Mouse (Mus musculus): ENCODE measurements at regions not wholly inside any gene's neighbourhood (a gene's known extent, or its start where the extent isn't known, plus 50 kb on each side); places are given as distances from the start of the nearest gene placed in this dataset.

GRCm38 (mm10) chr7:113060991-113061390 lies 107.2 kb downstream of the Rassf10 start:
- DNase-seq = no peak

- no peak for DNase-seq
Observed at GRCm38 (mm10) chr7:113066536-113066935, 112.8 kb downstream of the Rassf10 start.

- DNase-seq = no peak
Observed at GRCm38 (mm10) chr7:113068296-113068695, 114.5 kb downstream of the Rassf10 start.

GRCm38 (mm10) chr7:113069336-113069924 lies 115.7 kb downstream of the Rassf10 start:
- DNase-seq = no peak

- no peak for DNase-seq
Observed at GRCm38 (mm10) chr7:113071418-113071817, 117.7 kb downstream of the Rassf10 start.

GRCm38 (mm10) chr7:113073781-113074180 lies 120.0 kb downstream of the Rassf10 start:
- DNase-seq = no peak

- DNase-seq = no peak
Observed at GRCm38 (mm10) chr7:113075371-113075770, 121.6 kb downstream of the Rassf10 start.

- DNase-seq = no peak
Observed at GRCm38 (mm10) chr7:113076243-113076642, 122.5 kb downstream of the Rassf10 start.

GRCm38 (mm10) chr7:113081120-113081519 lies 126.1 kb upstream of the Arntl start:
- DNase-seq = no peak

- DNase-seq = no peak
Observed at GRCm38 (mm10) chr7:113084930-113085625, 122.2 kb upstream of the Arntl start.

- no peak for DNase-seq
Observed at GRCm38 (mm10) chr7:113086158-113086557, 121.1 kb upstream of the Arntl start.

GRCm38 (mm10) chr7:113087646-113088045 lies 119.6 kb upstream of the Arntl start:
- DNase-seq = no peak

- DNase-seq = no peak
Observed at GRCm38 (mm10) chr7:113089044-113089443, 118.2 kb upstream of the Arntl start.

GRCm38 (mm10) chr7:113093931-113094330 lies 113.3 kb upstream of the Arntl start:
- no peak for DNase-seq

- no peak for DNase-seq
Observed at GRCm38 (mm10) chr7:113095092-113095491, 112.2 kb upstream of the Arntl start.

- DNase-seq = no peak
Observed at GRCm38 (mm10) chr7:113104265-113104664, 103.0 kb upstream of the Arntl start.

GRCm38 (mm10) chr7:113105359-113105758 lies 101.9 kb upstream of the Arntl start:
- DNase-seq = no peak

- no peak for DNase-seq
Observed at GRCm38 (mm10) chr7:113106731-113107130, 100.5 kb upstream of the Arntl start.

GRCm38 (mm10) chr7:113107965-113108364 lies 99.3 kb upstream of the Arntl start:
- no peak for DNase-seq

- no peak for DNase-seq
Observed at GRCm38 (mm10) chr7:113108442-113109000, 98.7 kb upstream of the Arntl start.

- DNase-seq = no peak
Observed at GRCm38 (mm10) chr7:113109481-113109880, 97.8 kb upstream of the Arntl start.

GRCm38 (mm10) chr7:113110867-113111508 lies 96.3 kb upstream of the Arntl start:
- no peak for DNase-seq

GRCm38 (mm10) chr7:113113266-113113893 lies 93.9 kb upstream of the Arntl start:
- DNase-seq = no peak

All from right cerebral cortex, postnatal 4 days (tissue).